Mouse (Mus musculus) cerebellum, adult 9-11 months (tissue): ENCODE results near the gene Nipsnap3a.

Experiments
- DNase-seq: peaks from one replicate; pipeline ENCODE4 v3.0.0; 2022

Gene Nipsnap3a

GRCm38 (mm10) chr4:52989248-52989647, at the start of gene Nipsnap3a:
Gene Nipsnap3a, plus strand, starts transcription at chr4:52989272.
- no peak for DNase-seq

GRCm38 (mm10) chr4:52946665-52947064, 42.4 kb upstream of the Nipsnap3a start:
- DNase-seq: no peak

DNA sequence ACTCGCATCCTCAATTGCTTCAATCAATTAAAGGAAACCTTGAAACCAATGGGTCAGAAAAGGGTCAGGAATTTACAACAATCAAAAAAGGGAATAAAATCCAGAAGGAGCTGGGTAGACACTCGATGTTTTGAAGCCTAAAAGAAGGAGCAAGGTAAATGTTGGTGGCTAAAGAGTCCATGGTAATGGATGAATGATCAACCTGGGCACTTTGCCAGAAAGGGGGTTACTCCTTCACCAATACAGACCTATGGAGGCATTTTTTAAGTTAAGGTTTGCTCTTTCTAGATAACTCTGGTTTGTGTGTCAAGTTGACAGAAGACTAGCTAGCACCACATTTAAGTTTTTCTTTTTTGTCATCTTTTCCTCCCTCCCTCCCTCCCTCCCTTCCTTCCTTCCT, 40.1 kb upstream of the Nipsnap3a start:
- DNase-seq: no peak

DNA sequence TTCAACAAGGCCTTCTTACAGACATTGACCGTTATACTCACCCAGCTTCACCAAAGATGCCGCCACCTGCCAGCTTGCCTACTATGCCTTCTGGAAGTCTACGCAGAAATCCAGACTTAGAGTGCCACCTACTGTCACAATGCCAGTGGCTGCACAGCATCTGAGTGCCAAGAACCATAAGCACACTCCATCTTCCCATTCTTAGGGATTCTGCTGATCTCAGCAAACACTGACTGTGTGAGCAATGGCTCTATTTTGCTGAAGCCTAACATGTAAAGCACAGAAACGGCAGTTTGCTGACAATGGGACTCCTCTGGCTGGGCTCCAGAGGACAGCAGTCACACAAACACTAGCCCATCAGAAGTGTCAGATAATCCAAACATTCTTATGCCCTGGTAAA, 30.4 kb upstream of the Nipsnap3a start:
- DNase-seq: peak; percentile 18

DNA sequence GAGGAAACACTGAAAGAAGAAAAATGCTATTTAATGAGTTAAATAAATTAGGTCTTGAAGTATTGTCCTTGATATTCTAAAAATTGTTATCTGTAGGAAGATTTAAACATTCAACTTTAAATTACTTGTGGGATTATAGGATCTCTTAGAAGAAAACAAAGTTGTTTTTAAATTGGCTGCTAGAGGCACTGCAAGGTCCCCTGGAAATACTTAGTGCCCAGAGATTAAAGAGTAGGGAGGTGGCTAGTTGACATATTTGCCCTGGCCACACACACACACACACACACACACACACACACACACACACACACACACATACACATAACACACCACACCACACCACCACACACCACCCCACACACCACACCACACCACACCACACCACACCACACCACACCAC, 24.8 kb upstream of the Nipsnap3a start, which contains the start of gene Olfr270:
TSS of gene Olfr270 (plus strand) at position 301 of the 400 bp plus-strand sequence.
- DNase-seq: no peak

GRCm38 (mm10) chr4:52985216-52985615, 3.9 kb upstream of the Nipsnap3a start:
- no peak for DNase-seq

DNA sequence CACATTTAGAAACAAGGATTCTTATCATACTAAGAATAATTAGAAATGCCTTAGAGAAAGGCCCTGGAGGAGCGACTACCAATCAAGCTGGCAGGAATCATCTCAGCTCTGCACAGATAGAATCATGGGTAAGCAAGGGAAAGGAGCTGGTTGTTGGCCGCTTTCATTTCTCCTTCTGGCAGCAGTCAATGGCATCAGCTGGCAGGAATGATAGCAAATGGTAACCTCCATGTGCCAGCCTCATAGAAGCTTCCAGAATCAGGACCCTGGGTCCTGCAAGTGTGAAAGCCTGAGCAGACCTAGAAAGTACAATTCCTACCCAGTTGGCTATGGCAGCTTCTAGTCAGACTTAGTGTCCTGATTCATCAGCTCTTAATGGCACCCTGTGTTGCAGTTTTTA, 2.8 kb upstream of the Nipsnap3a start:
- DNase-seq: no peak

GRCm38 (mm10) chr4:52999449-52999848, 10.4 kb downstream of the Nipsnap3a start:
- DNase-seq: no peak

DNA sequence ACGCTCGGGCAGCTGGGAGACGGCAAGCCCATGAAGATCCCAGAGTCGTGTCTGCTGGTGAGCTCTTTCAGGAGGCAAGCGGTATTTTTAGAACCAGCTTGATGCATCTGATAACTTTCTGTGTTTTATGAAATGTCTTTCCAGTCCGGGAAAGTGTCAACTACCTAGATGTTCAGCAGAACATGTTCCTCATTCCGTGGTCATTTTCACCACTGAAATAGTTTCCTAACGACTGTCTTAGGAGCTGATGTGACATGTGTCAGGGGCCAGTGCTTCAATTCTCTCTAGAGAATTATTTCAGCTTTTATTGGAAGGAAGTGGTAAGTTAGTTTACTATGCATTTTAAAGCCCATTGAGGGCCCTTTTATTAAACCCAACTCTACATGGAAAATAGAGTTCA, 11.1 kb downstream of the Nipsnap3a start:
- DNase-seq: no peak

GRCm38 (mm10) chr4:53009183-53009582, 20.1 kb downstream of the Nipsnap3a start:
- no peak for DNase-seq

DNA sequence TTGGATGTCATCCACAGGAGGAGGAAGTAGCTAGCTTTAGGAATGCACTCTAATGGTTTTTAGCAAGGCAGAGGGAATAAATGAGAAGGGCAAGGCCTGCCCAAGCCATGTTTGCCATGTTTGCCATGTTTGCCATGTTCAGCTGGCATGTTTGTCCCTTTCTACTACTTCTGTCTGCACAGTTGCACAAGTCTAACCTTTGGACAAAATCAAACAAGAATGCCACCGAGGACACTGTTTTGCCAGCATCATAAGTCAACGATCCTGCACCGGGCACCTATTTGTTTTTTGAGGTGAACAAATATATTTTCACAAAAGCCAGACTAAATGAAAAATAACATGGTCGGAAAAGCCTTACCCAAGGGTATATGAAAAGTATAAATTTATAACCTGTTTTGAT, 20.8 kb downstream of the Nipsnap3a start:
- DNase-seq: no peak

DNA sequence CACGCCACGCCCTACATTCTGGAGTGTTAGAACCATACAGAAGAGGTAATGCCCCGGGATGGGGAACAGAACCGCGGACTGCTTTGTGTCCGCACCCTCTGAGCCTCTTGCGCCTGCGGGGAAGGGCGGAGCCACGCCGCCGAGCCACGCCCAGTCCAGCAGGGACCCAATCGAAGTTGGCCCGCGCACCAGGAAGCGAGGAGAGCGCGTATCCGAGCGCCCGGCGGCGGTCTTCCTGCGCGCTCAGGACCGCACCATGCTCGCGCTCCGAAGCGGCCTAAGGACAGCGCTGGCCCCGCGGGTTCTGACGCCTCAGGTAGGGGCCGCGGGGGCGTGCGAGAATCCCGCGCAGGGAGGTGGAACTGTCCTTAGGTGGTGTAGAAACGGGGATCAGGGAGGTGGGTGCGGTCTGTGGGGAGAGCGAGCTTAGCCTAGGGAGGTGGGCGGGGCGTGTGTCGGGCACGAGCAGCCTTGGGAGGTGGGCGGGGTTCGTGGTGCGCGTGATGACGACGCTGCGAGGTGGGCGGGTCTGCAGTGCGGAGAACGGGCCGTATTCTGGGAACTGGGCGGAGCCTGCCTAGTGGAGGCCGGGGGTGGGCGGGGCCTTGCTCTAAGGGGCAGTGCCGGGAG, 22.8 kb downstream of the Nipsnap3a start, which contains the start of gene Nipsnap3b:
TSS of gene Nipsnap3b (plus strand) at position 149 of the 630 bp plus-strand sequence.
- DNase-seq: peak; percentile 95

GRCm38 (mm10) chr4:53014421-53014820, 25.3 kb downstream of the Nipsnap3a start:
- no peak for DNase-seq

DNA sequence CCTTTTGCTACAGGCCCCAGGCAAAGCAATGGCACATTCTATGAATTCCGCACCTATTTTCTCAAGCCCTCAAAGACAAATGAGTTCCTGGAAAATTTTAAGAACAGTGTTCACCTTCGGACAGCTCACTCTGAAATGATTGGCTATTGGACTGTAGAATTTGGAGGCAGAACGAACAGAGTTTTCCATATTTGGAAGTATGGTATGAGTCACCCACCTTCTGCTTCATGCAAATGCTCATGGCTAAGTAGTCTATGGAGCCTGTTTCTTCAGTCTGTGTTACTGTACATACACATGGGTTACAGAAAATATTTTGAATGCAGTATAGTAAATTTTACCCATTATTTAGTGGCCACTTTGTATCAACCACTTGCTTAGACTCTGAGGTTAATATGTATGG, 26.0 kb downstream of the Nipsnap3a start:
- no peak for DNase-seq

DNA sequence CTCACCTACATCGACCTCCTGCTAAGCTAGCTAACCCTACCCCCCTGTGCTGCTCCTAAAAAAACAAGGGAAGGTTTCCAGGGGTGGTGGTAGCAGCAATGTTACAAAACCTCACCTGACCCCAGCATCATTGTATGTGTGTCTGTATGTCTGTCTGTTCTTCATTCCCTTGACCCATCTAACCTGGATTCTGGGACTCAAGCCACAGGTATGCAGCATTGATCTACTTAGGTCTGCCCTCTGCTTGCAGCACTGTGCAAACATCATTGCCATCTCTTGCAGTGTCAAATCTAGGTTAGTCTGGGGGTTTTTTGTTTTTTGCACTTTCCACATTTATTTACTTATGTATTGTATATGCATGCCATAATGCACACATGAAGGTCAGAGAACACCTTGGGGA, 29.3 kb downstream of the Nipsnap3a start:
- no peak for DNase-seq

GRCm38 (mm10) chr4:53023189-53023925, 34.3 kb downstream of the Nipsnap3a start:
- no peak for DNase-seq

- DNase-seq: no peak
These were observed 35.3 kb downstream of the Nipsnap3a start for GRCm38 (mm10) chr4:53024397-53024796.

- DNase-seq: no peak
These were observed 38.7 kb downstream of the Nipsnap3a start for GRCm38 (mm10) chr4:53027811-53028210.

DNA sequence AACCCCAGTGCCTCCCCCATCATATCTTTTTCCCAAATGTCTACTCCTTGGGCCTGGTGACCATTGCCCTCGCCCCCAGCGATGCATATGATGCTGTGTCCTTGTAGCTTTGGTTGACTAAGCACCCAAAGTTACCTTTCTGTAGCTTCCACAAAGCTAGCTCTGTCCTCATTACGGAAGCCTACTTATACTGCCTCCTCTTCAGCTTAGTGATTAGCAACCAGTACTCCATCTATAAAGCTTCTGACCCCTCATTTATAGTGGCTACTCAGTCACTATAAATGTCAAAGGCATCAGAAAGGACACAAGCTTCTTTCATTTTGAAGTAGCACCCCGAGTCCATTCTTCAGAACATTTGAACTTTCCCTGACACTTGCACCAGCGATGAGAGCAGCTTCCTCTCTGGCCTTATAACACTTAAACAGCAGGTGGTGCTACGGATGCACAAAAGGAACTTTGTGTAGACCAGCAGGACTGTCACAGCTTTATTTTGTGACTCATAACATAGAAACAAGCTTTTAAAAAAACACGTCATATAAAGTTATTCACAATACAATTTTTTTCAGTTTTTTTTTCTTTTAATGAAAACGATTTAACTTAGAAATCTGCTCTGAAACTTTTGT, 41.4 kb downstream of the Nipsnap3a start:
- no peak for DNase-seq

GRCm38 (mm10) chr4:53043819-53044218, 54.7 kb downstream of the Nipsnap3a start:
- no peak for DNase-seq

- no peak for DNase-seq
These were observed 56.7 kb downstream of the Nipsnap3a start for GRCm38 (mm10) chr4:53045807-53046206.

GRCm38 (mm10) chr4:53046238-53047022, 57.4 kb downstream of the Nipsnap3a start:
- no peak for DNase-seq
